Mouse (Mus musculus) heart, postnatal 14 days (tissue): ENCODE results near the gene Gm13212. TPM values are rescaled to one million over a fixed set of nuclear protein-coding genes. Genes with fewer than 3 reads are reported as not detected.
A peak's percentile ranks its signal among the peaks of the same experiment; 100 is the strongest.
"Not testable (repeated sequence)": the region's sequence is repeated elsewhere in the genome, so short reads cannot be mapped to it uniquely, and the experiment has no call there.

Source experiments
- DNase-seq, 2 experiments: peaks; one replicate each; pipeline ENCODE4 v3.0.0; 2021 to 2022
- intact Hi-C: fragments of 180-260 bp; cut with DNase I; formaldehyde crosslinking; loops from one replicate; pipeline ENCODE4 v1.15.1; 2025
- long read RNA-seq, 2 experiments: library from polyadenylated mRNA; stranded (forward); transcript quantifications; one replicate each; pipeline ENCODE4 v2.0.0; 2021
- total RNA-seq, 2 experiments: library from RNA; stranded (reverse); gene quantifications; 2 replicates each; pipeline ENCODE4 v1.2.3; 2021

The Gm13212 gene
- total RNA-seq: 1 to 10 TPM; 1.6 to 2.5 TPM
- long read RNA-seq, experiment 1, partial matches to known transcripts: 0 of 2 reads
- long read RNA-seq, experiment 1, other reads (novel, unspliced or antisense): 2 of 2 reads
- long read RNA-seq, experiment 2: 0 reads

DNA sequence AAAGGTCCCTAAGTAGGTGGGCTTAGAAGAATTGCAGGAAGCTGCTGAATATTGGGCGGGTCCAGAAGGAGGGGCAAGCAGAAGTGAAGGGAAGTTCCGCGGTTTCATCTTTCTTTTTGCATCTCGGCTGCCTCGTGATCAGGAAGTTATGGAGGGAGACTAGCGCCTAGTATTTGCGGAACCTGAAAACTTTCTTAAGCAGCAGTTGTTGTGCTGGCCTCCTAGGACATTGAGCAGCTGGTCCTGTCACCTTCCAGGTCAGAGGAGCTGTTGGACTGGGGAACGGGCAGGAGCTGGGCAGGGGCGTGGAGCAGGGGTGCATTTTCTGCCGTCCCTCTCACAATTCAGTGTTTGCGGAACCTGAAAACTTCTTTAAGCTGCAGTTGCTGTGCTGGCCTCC, at the start of gene Gm13212:
Gene Gm13212, plus strand, starts transcription at position 89 of the 400 bp plus-strand sequence.
- peak in 1 of 2 experiments; percentile 15 for DNase-seq
- intact Hi-C loops: not testable (repeated sequence)

DNA sequence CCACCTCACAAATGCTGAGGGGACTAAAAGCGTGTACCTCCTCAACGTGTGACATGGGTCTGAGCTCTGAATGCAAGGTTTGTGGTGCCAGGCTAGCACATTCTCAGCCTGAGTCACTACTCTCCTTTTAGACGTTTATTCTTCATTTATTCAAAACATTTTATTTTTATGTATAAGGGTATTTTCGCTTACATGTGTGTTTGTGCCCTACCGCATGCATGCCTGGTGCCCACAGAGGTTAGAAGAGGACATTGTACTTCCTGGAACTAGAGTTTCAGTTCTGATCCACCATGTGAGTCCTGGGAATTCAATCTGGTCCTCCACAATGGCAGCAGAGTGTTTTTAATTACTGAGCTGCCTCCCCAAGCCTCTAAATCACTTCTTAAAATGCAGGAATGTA, 41.1 kb upstream of the Gm13212 start:
- DNase-seq, intact Hi-C loops: not testable (repeated sequence)

- DNase-seq, intact Hi-C loops: not testable (repeated sequence)
Observed at GRCm38 (mm10) chr4:145545106-145545505, 39.9 kb upstream of the Gm13212 start.

DNA sequence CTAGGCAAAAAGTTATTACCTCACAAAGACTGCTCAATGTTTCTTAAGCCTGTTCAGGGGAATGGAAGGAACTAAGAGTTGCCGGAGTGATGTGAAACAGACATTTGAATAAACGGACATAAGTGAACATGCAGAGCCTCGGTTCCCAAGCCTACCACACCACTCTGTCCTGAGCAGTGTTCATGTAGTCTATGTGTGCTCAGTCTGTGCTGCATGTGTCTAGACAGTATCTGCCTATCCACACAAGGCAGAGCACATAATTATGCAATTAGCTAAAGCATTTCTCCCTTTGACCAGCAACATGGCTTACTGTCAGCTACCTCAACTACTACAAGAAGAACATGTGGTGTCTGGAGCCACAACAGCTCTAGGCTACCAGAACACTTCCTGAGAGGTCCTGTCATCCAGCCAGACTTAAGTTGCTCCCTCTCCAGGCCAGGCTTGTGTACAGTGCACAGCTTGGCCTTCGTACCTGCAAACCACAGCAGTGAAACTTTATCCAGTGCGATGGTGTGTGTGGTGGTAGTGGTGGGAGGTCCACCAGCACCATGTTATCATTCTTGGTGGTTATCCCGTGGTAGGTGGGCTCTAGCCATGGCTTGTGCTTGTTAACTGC, 39.1 kb upstream of the Gm13212 start:
- DNase-seq, intact Hi-C loops: not testable (repeated sequence)

DNA sequence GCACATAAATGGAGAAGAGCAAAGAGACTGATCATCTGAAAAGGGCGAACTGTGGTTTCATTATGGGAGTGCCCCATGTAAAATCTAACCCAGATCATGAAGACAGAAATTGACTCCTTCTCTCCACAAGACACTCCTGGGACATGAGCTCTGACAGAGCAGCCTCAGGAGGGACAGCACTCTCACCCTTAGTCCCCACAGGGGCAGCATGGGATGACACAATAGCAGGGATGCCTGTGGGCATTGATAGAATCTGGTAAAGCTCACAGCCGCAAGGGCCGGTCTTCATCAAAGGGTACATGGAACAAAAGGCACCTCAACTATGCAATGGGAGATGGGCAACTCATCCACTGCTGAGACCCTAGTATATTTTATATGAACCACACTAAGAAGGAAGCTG, 38.5 kb upstream of the Gm13212 start:
- DNase-seq, intact Hi-C loops: not testable (repeated sequence)

- intact Hi-C loops: no loop called here
- DNase-seq: no peak
Observed at GRCm38 (mm10) chr4:145556680-145557079, 28.3 kb upstream of the Gm13212 start.

DNA sequence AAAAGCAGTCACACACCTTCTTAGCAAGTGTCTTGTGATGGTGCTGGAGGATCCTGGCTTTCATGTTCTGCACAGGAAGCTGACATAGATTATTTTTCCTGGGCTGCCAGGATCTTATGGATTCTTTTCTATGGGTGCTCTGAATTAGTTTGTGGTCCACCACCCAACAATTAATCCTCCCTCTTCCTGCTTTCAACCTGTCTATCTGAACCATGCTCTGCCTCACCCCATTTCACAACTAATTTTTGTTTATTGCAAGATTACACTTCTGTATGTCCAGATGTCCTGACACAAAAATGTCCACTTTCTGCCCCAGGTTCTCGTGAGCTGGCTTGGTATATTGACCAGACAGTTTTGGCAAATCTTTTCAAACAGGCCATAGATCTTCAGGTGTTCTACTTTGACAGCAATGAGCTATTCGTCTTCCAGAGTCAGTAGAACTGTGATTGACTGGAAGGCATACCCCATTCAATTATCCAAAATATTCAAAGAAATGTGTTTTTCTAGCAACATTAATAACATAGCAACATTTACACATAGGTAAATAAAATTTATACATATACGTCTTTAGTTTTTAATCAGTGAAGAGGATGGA, 25.4 kb upstream of the Gm13212 start:
- DNase-seq: no peak
- intact Hi-C loops: loop anchor here (5.0 kb wide), 1 partner anchor 112 kb away; no protein-coding TSS in a partner anchor

- intact Hi-C loops: loop anchor here (5.0 kb wide), 1 partner anchor 117 kb away; no protein-coding TSS in a partner anchor
- no peak for DNase-seq
Observed at GRCm38 (mm10) chr4:145564111-145564821, 20.7 kb upstream of the Gm13212 start.

DNA sequence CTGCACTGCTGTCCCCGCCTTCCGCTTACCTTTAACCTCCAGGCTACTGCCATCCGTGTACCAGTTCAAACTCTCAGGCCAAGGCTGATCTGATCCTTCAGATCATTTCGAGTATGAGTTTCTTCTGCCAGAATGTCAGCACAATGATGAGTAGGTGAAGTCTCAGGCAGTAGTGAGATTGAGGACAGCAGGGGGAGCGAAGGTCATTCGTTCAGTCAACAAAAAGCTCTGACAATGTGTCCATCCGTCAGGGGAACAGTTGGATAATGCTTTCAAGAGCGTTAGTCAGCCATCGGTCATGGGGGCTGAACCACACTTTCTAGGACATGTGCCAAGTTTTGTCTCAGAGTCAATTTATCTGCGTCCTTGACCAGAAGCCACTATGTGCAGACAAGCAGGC, 14.5 kb upstream of the Gm13212 start:
- intact Hi-C loops, DNase-seq: not testable (repeated sequence)

GRCm38 (mm10) chr4:145576623-145577022, 8.3 kb upstream of the Gm13212 start:
- intact Hi-C loops, DNase-seq: not testable (repeated sequence)

DNA sequence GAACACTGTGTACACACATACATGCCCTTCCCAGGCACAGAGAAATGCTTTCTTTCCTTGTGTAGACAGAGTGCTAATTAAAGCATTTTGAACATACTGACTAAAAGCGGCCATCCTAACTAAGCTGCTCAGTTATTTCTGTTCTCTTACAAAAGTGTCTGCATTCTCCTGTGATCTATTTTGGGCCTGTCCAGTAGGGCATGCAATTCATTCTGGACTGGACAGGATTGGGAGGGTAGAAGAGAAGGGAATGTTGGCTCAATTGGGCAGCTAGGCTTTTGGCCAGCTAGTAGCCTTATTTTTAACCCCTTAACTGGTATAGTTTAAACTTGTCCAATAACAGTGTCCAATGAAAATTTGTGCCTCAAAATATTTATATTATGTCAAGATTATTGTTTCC, 4.6 kb upstream of the Gm13212 start:
- DNase-seq: not testable (repeated sequence)

GRCm38 (mm10) chr4:145586046-145586445, 1.1 kb downstream of the Gm13212 start:
- intact Hi-C loops, DNase-seq: not testable (repeated sequence)

More for the DNA sequence above, 4.6 kb upstream of the Gm13212 start:
- intact Hi-C loops: not testable (repeated sequence)

- not testable (repeated sequence) for DNase-seq
Observed at GRCm38 (mm10) chr4:145594183-145594582, 9.2 kb downstream of the Gm13212 start.

DNA sequence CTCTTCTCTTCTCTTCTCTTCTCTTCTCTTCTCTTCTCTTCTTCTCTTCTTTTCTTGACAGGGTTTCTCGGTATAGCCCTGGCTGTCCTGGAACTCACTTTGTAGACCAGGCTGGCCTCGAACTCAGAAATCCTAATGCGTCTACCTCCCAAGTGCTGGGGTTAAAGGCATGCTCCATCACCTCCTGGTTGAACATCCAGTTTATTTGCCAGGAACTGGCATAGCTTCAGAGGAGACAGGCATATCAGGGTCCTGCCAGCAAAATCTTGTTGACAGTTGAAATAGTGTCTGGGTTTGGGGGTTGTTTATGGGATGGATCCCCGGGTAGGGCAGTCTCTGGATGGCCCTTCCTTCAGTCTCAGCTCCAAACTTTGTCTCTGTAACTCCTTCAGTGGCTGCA, 9.8 kb downstream of the Gm13212 start:
- DNase-seq, intact Hi-C loops: not testable (repeated sequence)

More at GRCm38 (mm10) chr4:145594183-145594582, 9.2 kb downstream of the Gm13212 start:
- intact Hi-C loops: not testable (repeated sequence)

- DNase-seq, intact Hi-C loops: not testable (repeated sequence)
Observed at GRCm38 (mm10) chr4:145640416-145641185, 55.6 kb downstream of the Gm13212 start.

DNA sequence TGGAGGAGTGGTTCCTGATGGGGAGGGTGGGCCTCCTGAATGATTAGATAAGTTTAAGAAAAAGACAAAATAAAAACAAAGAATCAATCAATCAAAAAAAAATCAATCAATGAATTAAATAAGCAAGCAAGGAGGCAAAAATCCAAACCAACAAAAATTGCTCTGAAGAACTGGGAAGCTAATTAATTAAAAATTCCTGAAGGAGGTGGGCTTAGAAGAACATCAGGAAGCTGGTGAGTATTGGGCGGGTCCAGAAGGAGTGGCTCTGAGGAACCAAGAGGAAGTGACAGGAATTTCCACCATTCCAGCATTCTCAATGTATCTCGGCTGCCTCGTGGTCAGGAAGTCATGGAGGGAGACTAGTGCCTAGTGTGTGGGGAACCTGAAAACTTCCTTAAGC, 85.4 kb downstream of the Gm13212 start, which contains the start of gene Zfp980:
Gene Zfp980, plus strand, starts transcription at position 301 of the 400 bp plus-strand sequence.
- DNase-seq, intact Hi-C loops: not testable (repeated sequence)

GRCm38 (mm10) chr4:145674286-145674780, 89.4 kb downstream of the Gm13212 start:
- DNase-seq, intact Hi-C loops: not testable (repeated sequence)
